Mouse (Mus musculus): ENCODE results near the gene Csmd2. TPM values are rescaled to one million over a fixed set of nuclear protein-coding genes. Genes with fewer than 3 reads are reported as not detected.

The Csmd2 gene
- total and polyA plus RNA-seq, 3 experiments: 0.21 to 1.9 (median 0.49) TPM

DNA sequence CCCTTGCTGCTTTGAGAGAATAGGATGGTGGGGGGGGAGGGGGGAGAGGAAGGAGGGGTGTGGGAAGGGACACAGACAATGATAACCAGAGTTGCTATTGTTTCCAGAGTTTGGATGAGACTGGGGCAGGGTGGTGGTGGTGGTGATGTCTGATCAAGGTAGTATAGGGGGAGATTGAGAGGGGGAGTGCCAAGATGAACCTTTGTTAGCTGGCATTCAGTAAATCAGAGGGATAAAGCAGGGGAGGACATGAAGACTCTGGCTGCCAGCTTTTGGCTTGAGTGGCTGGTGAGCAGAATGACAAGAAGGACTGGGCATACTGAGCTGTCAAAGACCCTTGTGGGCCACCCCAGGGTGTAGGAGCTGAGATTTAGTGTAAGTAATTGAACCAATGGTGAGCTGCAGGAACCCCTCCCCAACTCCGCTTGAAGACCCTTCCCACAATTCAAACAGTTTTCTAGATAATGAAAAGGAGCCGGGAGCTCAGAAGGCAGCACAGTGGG lies 254.2 kb downstream of the Csmd2 start:
- DNase-seq: no peak

- no peak for DNase-seq
Observed at GRCm38 (mm10) chr4:128245201-128245600, 257.5 kb downstream of the Csmd2 start.

- peak; percentile 12 for DNase-seq
Observed at GRCm38 (mm10) chr4:128248676-128249075, 261.0 kb downstream of the Csmd2 start.

DNA sequence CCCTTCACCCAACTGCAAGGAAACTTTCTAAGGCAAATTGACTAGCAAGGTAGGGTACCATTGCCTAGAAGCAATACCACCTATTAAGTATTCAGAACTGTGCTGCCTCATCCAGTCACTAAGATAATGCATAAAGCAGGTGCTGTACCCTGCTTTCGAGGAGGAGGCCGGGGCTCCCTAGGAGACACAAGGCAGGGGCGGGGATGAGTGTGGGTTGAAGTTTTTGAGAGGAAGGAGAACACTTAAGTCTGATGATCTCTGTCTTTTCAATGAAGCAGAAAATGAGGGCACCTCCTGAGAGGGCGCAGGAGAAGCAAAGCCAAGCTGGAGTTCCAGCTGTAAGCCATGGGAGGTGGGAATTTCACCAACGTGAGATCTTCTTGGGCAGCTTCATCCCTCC lies 271.6 kb downstream of the Csmd2 start:
- DNase-seq: no peak

GRCm38 (mm10) chr4:128260907-128261560 lies 273.4 kb downstream of the Csmd2 start, which contains the start of gene Hmgb4:
Gene Hmgb4, minus strand, starts transcription at chr4:128260957.
- no peak for DNase-seq

GRCm38 (mm10) chr4:128264491-128264890 lies 276.8 kb downstream of the Csmd2 start:
- DNase-seq: no peak

- DNase-seq: no peak
Observed at GRCm38 (mm10) chr4:128265341-128265740, 277.7 kb downstream of the Csmd2 start.

- no peak for DNase-seq
Observed at GRCm38 (mm10) chr4:128269261-128269875, 281.7 kb downstream of the Csmd2 start.

DNA sequence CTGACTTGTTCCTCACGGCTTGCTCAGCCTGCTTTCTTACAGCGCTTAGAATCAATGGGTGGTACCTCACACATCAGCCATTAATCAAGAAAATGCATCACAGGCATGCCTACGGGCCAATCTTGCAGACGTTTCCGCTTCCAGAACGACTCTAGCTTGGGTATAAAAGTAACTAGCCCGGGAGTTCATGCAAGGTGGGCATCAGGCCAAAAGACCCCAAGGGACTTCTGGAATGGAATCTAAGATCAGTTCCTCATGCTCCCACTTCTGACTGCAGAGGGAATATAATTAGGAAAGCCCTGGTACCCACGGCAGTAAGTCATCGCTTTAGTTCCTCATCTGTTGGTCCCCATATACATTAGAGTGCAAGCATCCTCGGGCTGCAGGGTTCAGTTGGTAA lies 282.5 kb downstream of the Csmd2 start:
- DNase-seq: no peak

- DNase-seq: no peak
Observed at GRCm38 (mm10) chr4:128270931-128271330, 283.3 kb downstream of the Csmd2 start.

DNA sequence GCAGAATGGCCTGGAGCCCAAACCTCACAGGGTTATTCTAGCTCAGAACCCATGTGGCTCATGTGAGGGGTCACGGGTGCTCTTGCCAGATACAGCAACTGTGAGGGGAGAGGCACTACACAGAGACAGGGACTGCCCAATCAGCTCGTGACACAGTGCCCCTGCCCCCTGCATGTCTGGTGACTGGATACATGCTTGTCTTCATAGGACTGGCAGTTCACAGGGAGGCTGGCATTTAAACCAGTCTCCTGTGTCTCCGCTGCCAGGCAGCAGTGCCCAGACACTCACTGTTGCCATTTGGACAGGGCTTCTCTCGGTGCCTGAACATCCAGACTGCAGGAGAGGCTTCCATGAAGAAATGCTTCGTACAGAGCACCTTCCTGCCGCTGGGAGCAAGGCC lies 284.8 kb downstream of the Csmd2 start:
- DNase-seq: no peak

- DNase-seq: no peak
Observed at GRCm38 (mm10) chr4:128273146-128273545, 285.5 kb downstream of the Csmd2 start.

DNA sequence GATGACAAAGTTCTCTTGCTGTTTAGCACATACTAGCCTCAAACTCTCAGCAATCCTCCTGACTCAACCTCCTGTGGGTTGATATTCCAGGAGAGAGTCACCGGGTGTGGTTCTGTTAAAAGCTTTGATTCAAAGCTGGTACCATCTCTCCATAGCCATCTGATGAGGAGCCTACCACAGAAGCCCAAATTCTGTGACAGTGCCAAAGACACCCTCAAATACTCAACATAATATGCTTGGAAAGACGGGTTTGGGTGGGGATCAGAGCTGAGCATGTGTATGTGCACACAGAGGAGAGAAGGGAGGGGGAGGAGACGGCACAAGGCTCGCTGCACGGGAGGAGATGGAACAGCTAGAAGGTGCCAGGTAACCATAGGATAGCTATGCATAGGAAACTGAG lies 287.5 kb downstream of the Csmd2 start:
- no peak for DNase-seq

DNA sequence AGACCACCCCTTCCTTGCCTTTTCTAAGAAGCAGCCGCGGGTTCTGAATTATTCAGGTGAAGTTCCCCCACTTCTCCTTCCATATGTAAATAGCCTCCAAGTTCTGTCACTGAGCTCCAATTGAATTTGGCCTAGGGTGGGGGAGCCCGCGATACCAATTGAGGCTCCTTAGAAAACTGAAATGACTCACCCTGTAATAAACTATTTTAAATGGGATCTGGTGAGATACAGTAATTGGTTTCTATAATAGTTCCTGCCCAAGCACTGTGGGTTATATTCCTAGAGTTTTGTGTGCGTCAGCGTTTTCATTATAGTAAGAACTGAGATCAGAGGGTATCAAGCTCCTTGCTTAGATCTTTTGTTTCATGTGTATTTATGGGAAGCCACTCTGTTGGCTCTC lies 287.9 kb downstream of the Csmd2 start:
- no peak for DNase-seq

- DNase-seq: no peak
Observed at GRCm38 (mm10) chr4:128285009-128285408, 297.4 kb downstream of the Csmd2 start.

DNA sequence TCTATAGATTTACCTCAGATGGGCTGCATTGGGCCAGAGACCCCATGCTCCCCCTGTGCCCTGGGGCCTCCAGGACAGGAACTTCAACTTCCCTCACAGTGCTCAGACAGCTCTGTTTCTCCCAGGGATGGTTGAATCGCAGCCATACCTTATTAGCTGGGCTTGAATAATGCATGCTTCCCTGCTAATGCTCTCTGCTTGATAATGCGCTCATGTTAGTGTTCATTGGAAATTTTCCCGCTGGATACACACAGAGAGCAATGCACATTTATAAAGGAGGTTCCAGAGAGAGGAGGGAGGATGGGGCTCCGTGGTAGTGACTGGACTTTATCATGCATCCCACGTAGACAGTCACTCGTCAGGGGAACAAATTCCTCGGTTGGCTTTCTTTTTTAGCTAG lies 300.4 kb downstream of the Csmd2 start:
- no peak for DNase-seq

- DNase-seq: no peak
Observed at GRCm38 (mm10) chr4:128304049-128304448, 316.4 kb downstream of the Csmd2 start.

GRCm38 (mm10) chr4:128306011-128306410 lies 318.4 kb downstream of the Csmd2 start:
- DNase-seq: no peak

- no peak for DNase-seq
Observed at GRCm38 (mm10) chr4:128315328-128315727, 327.7 kb downstream of the Csmd2 start.

DNA sequence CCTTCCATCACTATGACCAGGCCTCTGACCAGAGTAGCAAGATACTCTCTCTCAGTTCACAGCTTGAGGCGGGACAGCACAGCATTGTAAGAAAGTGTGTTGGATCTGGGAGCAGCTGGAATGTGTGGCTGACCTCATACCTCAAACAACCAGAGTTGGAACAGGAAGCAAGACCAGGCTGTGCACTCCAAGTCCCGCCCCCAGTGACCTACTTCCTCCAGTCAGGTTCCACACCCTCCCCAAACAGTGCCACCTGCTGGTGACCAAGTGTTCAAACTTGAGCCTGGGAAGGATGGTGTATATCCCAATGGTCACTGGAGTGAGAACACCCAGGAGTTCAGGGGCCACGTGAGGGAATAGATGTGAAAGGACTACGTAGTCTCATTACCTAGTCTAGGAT lies 330.3 kb downstream of the Csmd2 start:
- DNase-seq: no peak

- no peak for DNase-seq
Observed at GRCm38 (mm10) chr4:128325511-128325910, 337.9 kb downstream of the Csmd2 start.

DNA sequence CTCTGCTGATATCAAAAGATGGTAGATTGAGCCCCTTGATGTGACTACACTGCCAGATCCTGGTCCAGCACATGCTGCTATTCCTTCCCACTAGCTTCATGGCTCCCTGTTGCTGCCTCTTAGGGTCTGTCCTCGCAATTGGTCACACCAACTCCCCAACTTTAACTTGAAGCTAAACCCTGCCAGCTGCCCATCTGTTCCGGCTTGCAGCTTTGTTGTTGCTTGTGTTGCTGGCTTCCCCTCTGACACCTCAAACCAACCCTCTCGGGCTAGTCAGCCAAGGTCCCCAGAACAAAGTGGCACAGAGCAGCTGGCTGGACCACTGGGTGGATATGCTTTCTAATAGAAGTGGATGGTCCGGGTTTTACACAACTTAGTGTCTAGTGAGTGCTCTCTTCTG lies 339.1 kb downstream of the Csmd2 start:
- DNase-seq: no peak

- no peak for DNase-seq
Observed at GRCm38 (mm10) chr4:128327421-128327820, 339.8 kb downstream of the Csmd2 start.

DNA sequence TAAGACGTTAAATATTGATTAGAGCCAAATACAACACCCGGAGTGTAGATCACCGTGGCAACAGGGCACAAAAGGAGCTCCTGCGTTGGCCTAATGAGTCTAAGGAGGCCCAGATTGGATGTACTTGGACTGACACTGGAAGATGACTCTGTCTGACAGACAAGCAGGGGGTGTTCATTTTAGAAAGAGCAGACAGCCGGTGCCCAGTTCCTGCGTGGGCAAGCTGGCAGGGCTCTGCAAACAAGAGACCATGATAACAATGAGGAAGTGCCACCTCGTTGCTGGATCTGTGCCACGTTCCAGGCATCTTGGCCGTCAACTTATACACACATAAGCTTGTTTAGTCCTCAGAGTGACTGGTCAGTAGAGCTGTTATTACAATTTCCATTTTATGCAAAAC lies 342.9 kb downstream of the Csmd2 start:
- no peak for DNase-seq

Measured in adrenal gland, adult 2 months (tissue).